Mouse (Mus musculus): ENCODE results near the gene BC051665. TPM values are rescaled to one million over a fixed set of nuclear protein-coding genes. Genes with fewer than 3 reads are reported as not detected.

The BC051665 gene
- polyA plus RNA-seq, 1 experiment from 2014 or later = not detected

GRCm38 (mm10) chr13:60783301-60783700 is 2.9 kb downstream of the BC051665 start:
- no peaks in the 10 kb centered on the region for H3K9me3 ChIP-seq (ENCODE audit: control insufficient read depth, low read length)
- H3K9ac ChIP-seq (ENCODE audit: low read length) = no peak overlapping the region
- H3K4me2 ChIP-seq (ENCODE audit: low read depth, severe bottlenecking) = no peak overlapping the region
- no peak overlapping the region for H3K4me3 ChIP-seq (ENCODE audit: low read depth, low read length)
- no peaks in the 10 kb centered on the region for H3K36me3 ChIP-seq (ENCODE audit: control insufficient read depth, insufficient read depth, low read length)
- no peaks in the 10 kb centered on the region for H3K27me3 ChIP-seq (ENCODE audit: control insufficient read depth, insufficient read depth, low read length)
- no peaks in the 10 kb centered on the region for H3K4me1 ChIP-seq (ENCODE audit: control insufficient read depth, insufficient read depth, low read length)
- 90% methylated on average over 7 of the region's 7 CpGs for WGBS
- DNase-seq (ENCODE audit: low spot score) (no peak), ATAC-seq (ENCODE audit: insufficient number of reproducible peaks, low FRiP score, low TSS enrichment, low read depth) (no peak)
- no peak overlapping the region for H3K27ac ChIP-seq (replicated peaks; ENCODE audit: low read depth, low read length)

GRCm38 (mm10) chr13:60780534-60780933 is 5.6 kb downstream of the BC051665 start:
- no peak overlapping the region for H3K9ac ChIP-seq (ENCODE audit: low read length)
- ATAC-seq (ENCODE audit: insufficient number of reproducible peaks, low FRiP score, low TSS enrichment, low read depth) (no peak), DNase-seq (ENCODE audit: low spot score) (no peak)
- no peaks in the 10 kb centered on the region for H3K4me1 ChIP-seq (ENCODE audit: control insufficient read depth, insufficient read depth, low read length)
- H3K36me3 ChIP-seq (ENCODE audit: control insufficient read depth, insufficient read depth, low read length) = no peaks in the 10 kb centered on the region
- WGBS = 89% methylated on average over 3 of the region's 3 CpGs
- no peak overlapping the region for H3K27ac ChIP-seq (replicated peaks; ENCODE audit: low read depth, low read length)
- no peak overlapping the region for H3K4me3 ChIP-seq (ENCODE audit: low read depth, low read length)
- no peak overlapping the region for H3K4me2 ChIP-seq (ENCODE audit: low read depth, severe bottlenecking)
- H3K27me3 ChIP-seq (ENCODE audit: control insufficient read depth, insufficient read depth, low read length) = no peaks in the 10 kb centered on the region
- no peaks in the 10 kb centered on the region for H3K9me3 ChIP-seq (ENCODE audit: control insufficient read depth, low read length)

GRCm38 (mm10) chr13:60761161-60761560 is 25.0 kb downstream of the BC051665 start:
- H3K36me3 ChIP-seq (ENCODE audit: control insufficient read depth, insufficient read depth, low read length) = peaks cover 6% of the 10 kb centered on the region; the same call in 1 of the 2 replicates
- H3K27me3 ChIP-seq (ENCODE audit: control insufficient read depth, insufficient read depth, low read length) = no peaks in the 10 kb centered on the region
- H3K9me3 ChIP-seq (ENCODE audit: control insufficient read depth, low read length) = no peaks in the 10 kb centered on the region
- DNase-seq (ENCODE audit: low spot score) = no peak
- no peak overlapping the region for H3K4me2 ChIP-seq (ENCODE audit: low read depth, severe bottlenecking)
- no peak for ATAC-seq (ENCODE audit: insufficient number of reproducible peaks, low FRiP score, low TSS enrichment, low read depth)
- H3K9ac ChIP-seq (ENCODE audit: low read length) = no peak overlapping the region
- WGBS = 96% methylated on average over 17 of the region's 17 CpGs
- H3K27ac ChIP-seq (replicated peaks; ENCODE audit: low read depth, low read length) = no peak overlapping the region
- no peak overlapping the region for H3K4me3 ChIP-seq (ENCODE audit: low read depth, low read length)
- no peaks in the 10 kb centered on the region for H3K4me1 ChIP-seq (ENCODE audit: control insufficient read depth, insufficient read depth, low read length)

GRCm38 (mm10) chr13:60760392-60760791 is 25.8 kb downstream of the BC051665 start:
- DNase-seq (ENCODE audit: low spot score) (no peak), ATAC-seq (ENCODE audit: insufficient number of reproducible peaks, low FRiP score, low TSS enrichment, low read depth) (no peak)
- Histone ChIP-seq H3K27me3 (ENCODE audit: control insufficient read depth, insufficient read depth, low read length) (no peaks in the 10 kb centered on the region), H3K36me3 (ENCODE audit: control insufficient read depth, insufficient read depth, low read length) (peaks cover 6% of the 10 kb centered on the region; the same call in 1 of the 2 replicates), H3K4me3 (ENCODE audit: low read depth, low read length) (no peak overlapping the region), H3K4me2 (ENCODE audit: low read depth, severe bottlenecking) (no peak overlapping the region), H3K4me1 (ENCODE audit: control insufficient read depth, insufficient read depth, low read length) (no peaks in the 10 kb centered on the region), H3K27ac (replicated peaks; ENCODE audit: low read depth, low read length) (no peak overlapping the region), H3K9ac (ENCODE audit: low read length) (no peak overlapping the region), H3K9me3 (ENCODE audit: control insufficient read depth, low read length) (no peaks in the 10 kb centered on the region)
- 93% methylated on average over 12 of the region's 12 CpGs for WGBS

GRCm38 (mm10) chr13:60759136-60759535 is 27.0 kb downstream of the BC051665 start:
- Histone ChIP-seq H3K4me1 (ENCODE audit: control insufficient read depth, insufficient read depth, low read length) (no peaks in the 10 kb centered on the region), H3K27me3 (ENCODE audit: control insufficient read depth, insufficient read depth, low read length) (no peaks in the 10 kb centered on the region), H3K4me3 (ENCODE audit: low read depth, low read length) (no peak overlapping the region), H3K4me2 (ENCODE audit: low read depth, severe bottlenecking) (no peak overlapping the region), H3K36me3 (ENCODE audit: control insufficient read depth, insufficient read depth, low read length) (peaks cover 6% of the 10 kb centered on the region; the same call in 1 of the 2 replicates), H3K27ac (replicated peaks; ENCODE audit: low read depth, low read length) (no peak overlapping the region), H3K9me3 (ENCODE audit: control insufficient read depth, low read length) (no peaks in the 10 kb centered on the region), H3K9ac (ENCODE audit: low read length) (no peak overlapping the region)
- DNase-seq (ENCODE audit: low spot score) (peak; percentile 72), ATAC-seq (ENCODE audit: insufficient number of reproducible peaks, low FRiP score, low TSS enrichment, low read depth) (no peak)
- 51% methylated on average over 6 of the region's 6 CpGs for WGBS

- Histone ChIP-seq H3K36me3 (ENCODE audit: control insufficient read depth, insufficient read depth, low read length) (peaks cover 8% of the 10 kb centered on the region), H3K4me3 (ENCODE audit: low read depth, low read length) (no peak overlapping the region), H3K4me1 (ENCODE audit: control insufficient read depth, insufficient read depth, low read length) (no peaks in the 10 kb centered on the region), H3K27me3 (ENCODE audit: control insufficient read depth, insufficient read depth, low read length) (no peaks in the 10 kb centered on the region), H3K9me3 (ENCODE audit: control insufficient read depth, low read length) (no peaks in the 10 kb centered on the region), H3K27ac (replicated peaks; ENCODE audit: low read depth, low read length) (no peak overlapping the region), H3K9ac (ENCODE audit: low read length) (no peak overlapping the region), H3K4me2 (ENCODE audit: low read depth, severe bottlenecking) (no peak overlapping the region)
- ATAC-seq (ENCODE audit: insufficient number of reproducible peaks, low FRiP score, low TSS enrichment, low read depth) (no peak), DNase-seq (ENCODE audit: low spot score) (no peak)
- 90% methylated on average over 13 of the region's 13 CpGs for WGBS
Measured at GRCm38 (mm10) chr13:60757292-60757691, 28.9 kb downstream of the BC051665 start.

GRCm38 (mm10) chr13:60755251-60755650 is 30.9 kb downstream of the BC051665 start:
- no peaks in the 10 kb centered on the region for H3K9me3 ChIP-seq (ENCODE audit: control insufficient read depth, low read length)
- H3K9ac ChIP-seq (ENCODE audit: low read length) = no peak overlapping the region
- H3K36me3 ChIP-seq (ENCODE audit: control insufficient read depth, insufficient read depth, low read length) = peaks cover 10% of the 10 kb centered on the region
- 32% methylated on average over 2 of the region's 2 CpGs for WGBS
- ATAC-seq (ENCODE audit: insufficient number of reproducible peaks, low FRiP score, low TSS enrichment, low read depth) = no peak
- no peaks in the 10 kb centered on the region for H3K4me1 ChIP-seq (ENCODE audit: control insufficient read depth, insufficient read depth, low read length)
- no peaks in the 10 kb centered on the region for H3K27me3 ChIP-seq (ENCODE audit: control insufficient read depth, insufficient read depth, low read length)
- H3K27ac ChIP-seq (replicated peaks; ENCODE audit: low read depth, low read length) = no peak overlapping the region
- H3K4me2 ChIP-seq (ENCODE audit: low read depth, severe bottlenecking) = no peak overlapping the region
- no peak for DNase-seq (ENCODE audit: low spot score)
- H3K4me3 ChIP-seq (ENCODE audit: low read depth, low read length) = no peak overlapping the region

- ATAC-seq (ENCODE audit: insufficient number of reproducible peaks, low FRiP score, low TSS enrichment, low read depth) = no peak
- no peak overlapping the region for H3K4me3 ChIP-seq (ENCODE audit: low read depth, low read length)
- H3K4me2 ChIP-seq (ENCODE audit: low read depth, severe bottlenecking) = no peak overlapping the region
- no peak overlapping the region for H3K9ac ChIP-seq (ENCODE audit: low read length)
- H3K4me1 ChIP-seq (ENCODE audit: control insufficient read depth, insufficient read depth, low read length) = no peaks in the 10 kb centered on the region
- no peaks in the 10 kb centered on the region for H3K9me3 ChIP-seq (ENCODE audit: control insufficient read depth, low read length)
- no peaks in the 10 kb centered on the region for H3K27me3 ChIP-seq (ENCODE audit: control insufficient read depth, insufficient read depth, low read length)
- H3K27ac ChIP-seq (replicated peaks; ENCODE audit: low read depth, low read length) = no peak overlapping the region
- no peak for DNase-seq (ENCODE audit: low spot score)
- H3K36me3 ChIP-seq (ENCODE audit: control insufficient read depth, insufficient read depth, low read length) = peaks cover 10% of the 10 kb centered on the region
- 96% methylated on average over 6 of the region's 6 CpGs for WGBS
Measured at GRCm38 (mm10) chr13:60753216-60753615, 32.9 kb downstream of the BC051665 start.

- H3K9me3 ChIP-seq (ENCODE audit: control insufficient read depth, low read length) = no peaks in the 10 kb centered on the region
- H3K4me2 ChIP-seq (ENCODE audit: low read depth, severe bottlenecking) = no peak overlapping the region
- H3K4me3 ChIP-seq (ENCODE audit: low read depth, low read length) = no peak overlapping the region
- H3K4me1 ChIP-seq (ENCODE audit: control insufficient read depth, insufficient read depth, low read length) = no peaks in the 10 kb centered on the region
- H3K27ac ChIP-seq (replicated peaks; ENCODE audit: low read depth, low read length) = no peak overlapping the region
- peaks cover 10% of the 10 kb centered on the region for H3K36me3 ChIP-seq (ENCODE audit: control insufficient read depth, insufficient read depth, low read length)
- H3K9ac ChIP-seq (ENCODE audit: low read length) = no peak overlapping the region
- ATAC-seq (ENCODE audit: insufficient number of reproducible peaks, low FRiP score, low TSS enrichment, low read depth) (no peak), DNase-seq (ENCODE audit: low spot score) (no peak)
- 87% methylated on average over 7 of the region's 7 CpGs for WGBS
- H3K27me3 ChIP-seq (ENCODE audit: control insufficient read depth, insufficient read depth, low read length) = no peaks in the 10 kb centered on the region
Measured at GRCm38 (mm10) chr13:60750930-60751329, 35.2 kb downstream of the BC051665 start.
